Mouse (Mus musculus) lung, postnatal 25 days (tissue): ENCODE measurements around the gene Trp53i13.

ENCODE experiments used
- DNase-seq: peaks from one replicate; pipeline ENCODE4 v3.0.0; 2022; ENCODE audit warnings: low spot score

The Trp53i13 gene

GRCm38 (mm10) chr11:77492311-77492871 is 23.4 kb downstream of the Trp53i13 start:
- DNase-seq: no peak

DNA sequence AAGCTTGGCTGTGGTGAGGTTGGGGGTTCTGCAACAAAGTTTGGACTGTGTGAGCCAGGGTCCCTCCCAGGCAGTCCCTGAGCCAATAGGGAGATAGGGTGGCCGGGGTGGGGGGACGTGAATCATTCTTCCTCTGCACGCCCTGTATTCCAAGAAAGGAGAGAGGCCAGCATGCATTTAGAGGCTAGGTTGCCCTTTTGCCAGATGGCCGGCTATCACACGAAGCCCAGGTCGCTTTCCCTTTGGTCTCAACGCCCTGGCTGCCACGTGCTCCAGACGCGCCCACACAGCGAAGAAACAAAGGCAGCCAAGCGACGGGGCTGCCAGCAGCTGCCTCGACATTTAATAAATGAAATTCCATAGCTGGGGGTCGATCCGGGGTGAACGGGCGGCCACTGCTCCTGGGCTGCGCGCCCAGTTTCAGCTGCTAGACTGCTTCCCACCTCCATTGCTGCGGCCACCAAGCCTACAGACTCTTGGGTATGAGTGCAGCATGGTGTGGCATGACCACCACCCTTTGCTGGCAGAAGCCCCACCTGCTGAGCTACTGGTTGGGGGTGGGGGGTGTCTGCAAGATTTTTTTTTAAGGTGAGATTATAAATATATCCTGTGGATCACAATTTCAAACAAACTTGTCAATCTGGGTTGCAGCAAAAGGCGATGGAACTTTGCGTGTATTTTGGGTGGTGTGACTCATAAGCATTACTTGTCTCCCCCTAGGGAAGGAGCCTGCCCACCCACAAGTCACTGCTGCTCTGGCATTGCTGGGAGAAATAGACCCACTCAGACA is 24.1 kb downstream of the Trp53i13 start:
- no peak for DNase-seq

DNA sequence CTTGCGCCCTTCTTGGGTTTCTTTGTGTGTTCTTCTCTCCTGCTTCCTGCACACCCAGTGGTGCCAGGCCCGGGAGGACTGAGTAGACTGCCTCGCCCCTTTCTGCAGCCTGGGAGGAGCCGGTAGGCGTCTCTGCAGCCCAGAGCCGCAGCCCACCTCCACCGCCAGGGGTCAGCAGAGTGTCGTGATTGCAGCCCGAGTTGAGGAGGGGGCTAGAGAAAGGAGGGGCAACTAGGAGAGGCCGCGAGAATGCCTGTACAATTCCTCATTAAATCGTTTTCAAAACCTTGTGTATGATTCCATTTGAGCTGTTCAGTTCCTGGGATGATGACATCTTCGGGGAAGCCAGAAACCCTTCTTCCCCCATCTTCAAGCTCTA is 24.7 kb downstream of the Trp53i13 start:
- peak; percentile 90 for DNase-seq

GRCm38 (mm10) chr11:77490451-77490850 is 25.3 kb downstream of the Trp53i13 start:
- no peak for DNase-seq

DNA sequence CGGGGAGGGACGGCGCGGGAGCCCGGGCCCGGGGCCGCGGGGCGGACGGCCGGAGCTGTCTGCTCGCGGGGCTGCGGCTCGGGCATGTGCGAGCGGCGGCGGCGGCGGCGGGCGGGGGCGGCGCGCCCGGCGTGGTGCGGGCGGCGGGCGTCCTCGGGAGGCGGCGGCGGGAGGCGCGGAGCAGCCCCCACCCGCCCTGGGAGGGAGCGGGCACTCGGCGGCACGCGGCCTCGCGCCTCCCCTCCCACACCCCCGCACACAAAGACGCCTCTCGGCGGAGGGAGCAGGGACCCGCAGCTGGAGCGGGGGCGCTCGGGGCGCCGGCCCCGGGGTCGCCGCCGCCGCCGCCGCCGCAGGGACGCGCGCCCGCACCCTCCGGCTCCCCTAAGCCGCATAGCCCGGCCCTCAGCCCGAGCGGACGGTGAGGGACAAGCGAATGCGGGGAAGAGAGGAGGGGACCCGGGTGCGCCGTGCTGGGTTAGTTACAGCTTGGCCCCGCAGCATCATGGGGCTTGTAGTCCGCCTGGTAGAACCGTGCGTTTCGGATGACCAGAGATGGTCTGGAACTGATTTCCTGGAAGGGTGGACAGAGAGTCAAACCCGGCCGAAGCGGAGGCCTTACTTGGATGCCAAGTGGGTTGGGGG is 26.1 kb downstream of the Trp53i13 start, which contains the start of gene Ankrd13b:
TSS of gene Ankrd13b (minus strand) at position 88 of the 645 bp plus-strand sequence.
- peak; percentile 64 for DNase-seq

DNA sequence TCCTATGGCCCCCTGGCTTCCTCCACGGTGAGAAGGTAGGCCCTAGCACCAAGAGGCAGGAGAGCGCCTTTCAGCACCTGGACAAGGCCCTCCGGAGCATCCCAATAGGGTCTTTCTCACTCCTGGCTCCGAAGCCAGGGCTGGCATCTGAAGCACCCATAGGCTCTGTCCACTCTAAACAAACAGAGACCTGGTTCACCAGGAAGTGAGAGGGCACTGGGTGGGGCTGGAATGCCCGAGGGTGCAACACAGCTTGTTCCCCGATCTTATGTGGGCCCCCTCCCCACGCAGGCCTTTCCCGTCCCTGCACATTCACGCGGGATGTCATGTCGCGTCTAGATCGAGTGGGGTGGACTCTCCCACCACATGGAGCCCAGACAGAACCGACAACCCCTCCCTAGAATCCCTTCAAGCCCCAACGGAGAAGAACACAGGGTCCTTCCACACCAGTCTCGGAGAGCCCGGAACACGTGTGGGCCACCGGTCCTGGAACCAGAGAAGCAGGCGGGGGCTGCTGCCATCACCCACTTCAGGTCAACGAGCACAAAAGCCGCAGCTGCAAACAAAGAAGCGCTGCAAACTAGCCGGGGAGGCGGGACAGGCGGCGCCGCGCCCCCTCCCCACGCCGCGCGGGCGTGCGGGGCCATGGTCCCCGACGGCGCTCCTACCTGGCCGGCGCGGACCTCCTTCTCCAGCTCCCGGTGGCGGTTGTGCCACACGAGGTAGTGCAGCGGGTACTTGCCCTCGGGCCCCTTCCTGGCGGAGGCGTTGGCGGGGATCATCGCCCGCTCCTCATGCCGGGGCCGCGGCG is 26.8 kb downstream of the Trp53i13 start:
- DNase-seq: no peak

- DNase-seq: no peak
Observed at GRCm38 (mm10) chr11:77486798-77487197, 29.0 kb downstream of the Trp53i13 start.

- DNase-seq: no peak
Observed at GRCm38 (mm10) chr11:77485229-77485628, 30.6 kb downstream of the Trp53i13 start.

GRCm38 (mm10) chr11:77483510-77484255 is 32.1 kb downstream of the Trp53i13 start:
- DNase-seq: no peak

DNA sequence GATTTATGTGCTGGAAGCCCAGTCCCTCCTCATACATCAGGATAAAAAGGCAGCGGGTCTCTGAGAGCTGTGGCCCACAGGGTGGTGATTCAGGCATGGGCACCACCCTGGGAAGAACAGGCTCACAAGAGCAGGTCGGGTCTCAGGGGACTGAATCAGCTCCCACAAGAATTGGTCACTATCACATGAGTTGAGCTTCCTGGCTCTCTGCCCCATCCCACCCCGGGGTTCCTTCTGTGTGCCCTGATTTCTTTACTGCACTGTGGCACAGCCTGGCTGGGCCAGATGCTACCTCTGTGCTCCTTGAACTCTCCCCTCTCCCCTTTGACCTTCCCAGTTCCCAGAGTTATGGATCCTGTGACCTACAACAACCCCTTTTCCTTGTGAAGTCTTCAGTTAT is 32.7 kb downstream of the Trp53i13 start:
- no peak for DNase-seq

GRCm38 (mm10) chr11:77476895-77477294 is 38.9 kb downstream of the Trp53i13 start:
- DNase-seq: no peak

GRCm38 (mm10) chr11:77476216-77476615 is 39.6 kb downstream of the Trp53i13 start:
- no peak for DNase-seq

GRCm38 (mm10) chr11:77472775-77473174 is 43.0 kb downstream of the Trp53i13 start:
- DNase-seq: no peak

DNA sequence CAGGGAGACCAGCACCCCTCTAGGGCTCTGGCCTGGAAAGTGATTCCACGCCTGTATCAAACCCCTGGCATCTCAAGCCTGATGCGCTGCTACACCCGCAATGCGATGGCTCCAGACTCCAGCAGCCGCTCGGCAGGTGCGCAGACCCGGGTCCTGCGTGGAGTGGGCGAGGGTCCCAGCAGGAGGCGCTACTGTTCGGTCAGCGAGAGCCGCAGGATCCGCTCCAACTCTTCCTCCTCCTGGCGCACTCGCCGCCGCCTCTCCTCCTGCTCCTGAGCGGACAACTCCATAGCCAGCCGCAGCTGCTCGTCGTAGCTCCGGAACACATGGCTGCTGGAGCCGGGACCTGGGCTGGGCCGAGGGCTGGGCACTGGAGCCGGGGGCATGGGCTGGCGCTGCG is 44.4 kb downstream of the Trp53i13 start:
- DNase-seq: no peak

DNA sequence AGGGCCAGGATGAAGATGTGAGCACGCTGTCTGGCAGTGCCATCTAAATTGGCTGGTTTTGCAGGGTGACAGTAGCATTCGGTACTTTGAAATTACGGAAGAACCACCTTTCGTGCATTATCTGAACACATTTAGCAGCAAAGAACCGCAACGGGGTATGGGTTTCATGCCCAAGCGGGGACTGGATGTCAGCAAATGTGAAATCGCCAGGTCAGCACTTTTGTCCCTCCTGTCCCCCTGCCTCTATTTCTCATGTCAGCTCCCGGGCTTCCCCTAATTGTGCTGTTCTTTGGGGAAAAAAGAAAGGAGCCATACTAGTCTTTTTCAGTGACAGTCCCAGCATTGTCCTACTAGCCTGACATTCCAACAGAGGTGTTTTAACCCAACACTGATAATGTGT is 47.4 kb downstream of the Trp53i13 start:
- no peak for DNase-seq

DNA sequence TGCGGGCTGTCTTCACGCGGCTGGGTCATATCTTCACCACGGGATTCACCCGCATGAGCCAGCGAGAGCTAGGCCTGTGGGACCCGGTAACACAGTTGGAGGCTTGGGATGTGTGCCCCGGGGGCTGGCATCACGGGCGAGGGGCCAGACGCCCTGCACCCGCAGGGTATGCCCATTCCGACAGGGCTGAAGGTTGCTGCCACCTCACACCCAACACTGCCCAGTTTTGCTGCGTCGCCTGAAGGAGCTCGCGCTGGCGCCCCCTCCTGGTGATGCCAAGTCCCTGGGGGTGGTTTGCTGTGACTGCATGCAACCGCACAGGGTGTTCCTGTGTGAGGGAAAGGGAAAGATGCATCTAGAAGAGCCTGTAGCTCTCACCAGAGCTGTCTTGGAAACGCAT is 48.0 kb downstream of the Trp53i13 start:
- peak; percentile 84 for DNase-seq

DNA sequence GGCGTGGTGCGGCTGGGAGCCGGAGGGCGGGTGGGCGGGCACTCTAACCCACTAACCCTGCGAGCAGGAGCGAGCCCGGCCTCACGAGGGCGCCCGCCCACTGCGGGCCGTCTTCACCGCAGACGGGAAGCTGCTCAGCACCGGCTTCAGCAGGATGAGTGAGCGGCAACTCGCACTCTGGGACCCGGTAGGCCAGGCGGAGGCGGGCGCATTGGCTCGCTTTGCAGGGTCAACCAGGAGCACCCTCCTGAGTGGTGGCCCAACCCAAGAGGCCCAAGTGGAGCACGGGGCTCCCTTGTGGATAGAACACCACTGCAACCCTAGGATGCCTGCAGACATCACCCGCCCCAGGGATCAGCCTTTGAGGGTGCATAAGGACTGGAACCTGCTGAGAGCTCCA is 48.6 kb downstream of the Trp53i13 start:
- peak; percentile 83 for DNase-seq

DNA sequence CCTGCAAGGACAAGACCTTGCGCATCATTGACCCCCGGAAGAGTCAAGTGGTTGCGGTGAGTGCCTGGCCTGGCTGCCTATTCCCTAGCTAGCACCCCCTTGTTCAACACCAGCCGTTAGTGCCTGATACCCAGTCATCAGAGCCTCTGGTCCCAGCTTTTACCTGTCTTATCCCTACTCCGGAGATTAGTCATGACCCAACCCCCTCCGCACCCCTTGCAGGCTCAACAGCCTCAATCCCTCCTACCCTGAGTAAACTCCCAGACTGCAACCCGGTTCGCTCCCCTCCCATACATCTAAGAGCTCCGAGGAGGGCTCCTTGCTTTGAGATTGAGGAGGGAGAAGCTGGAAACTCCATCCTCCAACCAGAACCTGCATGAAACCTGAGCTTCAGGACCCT is 49.2 kb downstream of the Trp53i13 start:
- no peak for DNase-seq

- DNase-seq: no peak
Observed at GRCm38 (mm10) chr11:77465111-77465510, 50.7 kb downstream of the Trp53i13 start.

GRCm38 (mm10) chr11:77464684-77465083 is 51.1 kb downstream of the Trp53i13 start:
- no peak for DNase-seq

- DNase-seq: no peak
Observed at GRCm38 (mm10) chr11:77463786-77464185, 52.0 kb downstream of the Trp53i13 start.

- DNase-seq: no peak
Observed at GRCm38 (mm10) chr11:77463101-77463445, 52.7 kb downstream of the Trp53i13 start.
